Mouse (Mus musculus) intestine, embryonic 16.5 days (tissue): ENCODE results near the gene Ttll11. TPM values are rescaled to one million over a fixed set of nuclear protein-coding genes. Genes with fewer than 3 reads are reported as not detected.

Experiments used
- ATAC-seq: fragments of 200-750 bp; cut with Nextera tagmentation; 2 replicates; pipeline ENCODE4 v1.8.0; 2017; ENCODE audit warnings: moderate TSS enrichment, moderate library complexity
- H3K27ac ChIP-seq: fragments of 300-500 bp; sonication (generic); 2 replicates; pipeline ENCODE4 v1.5.1; 2014; ENCODE audit warnings: mild to moderate bottlenecking, low read length
- H3K27me3 ChIP-seq: fragments of 300-500 bp; sonication (generic); replicated peaks from 2 replicates; pipeline ENCODE4 v1.6.1; 2014; ENCODE audit warnings: low read length, control low read depth, mixed read lengths; ENCODE audit not compliant: control insufficient read depth, insufficient read depth
- H3K36me3 ChIP-seq: fragments of 300-500 bp; sonication (generic); 2 replicates; pipeline ENCODE4 v1.6.1; 2014; ENCODE audit warnings: low read length, control low read depth; ENCODE audit not compliant: control insufficient read depth, insufficient read depth
- H3K4me1 ChIP-seq: fragments of 300-500 bp; sonication (generic); 2 replicates; pipeline ENCODE4 v1.6.1; 2014; ENCODE audit warnings: low read length, control low read depth, mixed read lengths; ENCODE audit not compliant: control insufficient read depth, insufficient read depth
- H3K4me2 ChIP-seq: fragments of 300-500 bp; sonication (generic); 2 replicates; pipeline ENCODE4 v1.6.1; 2014; ENCODE audit warnings: low read depth, low read length, control low read depth
- H3K4me3 ChIP-seq: fragments of 300-500 bp; sonication (generic); 2 replicates; pipeline ENCODE4 v1.5.1; 2014; ENCODE audit warnings: mild to moderate bottlenecking, low read length
- H3K9ac ChIP-seq: fragments of 300-500 bp; sonication (generic); 2 replicates; pipeline ENCODE4 v1.6.1; 2014; ENCODE audit warnings: low read depth, low read length
- H3K9me3 ChIP-seq: fragments of 300-500 bp; sonication (generic); 2 replicates; pipeline ENCODE4 v1.6.1; 2016; ENCODE audit warnings: low read length, control low read depth; ENCODE audit not compliant: control insufficient read depth
- WGBS: fragments of 180-500 bp; shearing (Covaris S2); extraction: QIAGEN DNeasy Blood & Tissue Kit; methylation state at CpG from one replicate; pipeline ENCODE4 v1.1.7; 2014; 5-methylcytosine and 5-hydroxymethylcytosine counted together
- polyA plus RNA-seq: library from polyadenylated mRNA; unstranded; fragments of >200 nt; fragmentation: Nextera tagmentation; extraction: Ambion mirVana; gene quantifications from 2 replicates; pipeline ENCODE4 v1.2.1, GENCODE M21; 2015

Ttll11 gene
- polyA plus RNA-seq, 1 experiment from 2014 or later: 0.10 TPM

DNA sequence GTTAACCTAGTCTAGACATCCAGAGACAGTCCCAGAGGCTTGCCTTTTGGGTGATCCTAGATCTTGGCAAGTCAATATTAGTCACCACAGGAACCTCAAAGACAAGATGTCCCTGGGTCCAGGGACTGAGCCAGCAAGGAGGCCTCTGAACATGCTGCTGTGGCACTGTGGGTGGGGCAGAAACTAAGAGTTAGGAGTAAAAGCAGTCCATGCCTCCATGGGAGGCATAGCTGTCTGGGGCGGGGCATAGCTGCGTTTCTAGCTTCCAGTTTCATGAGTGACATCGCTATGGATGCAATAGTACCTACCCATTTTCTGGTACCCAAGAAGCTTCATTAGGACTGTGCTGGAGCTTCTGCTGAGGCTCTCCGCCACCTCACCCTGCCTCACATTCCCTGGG is 99.8 kb downstream of the Ttll11 start:
- WGBS: 81% methylated on average over 4 of the region's 4 CpGs
- H3K27ac ChIP-seq: peak overlapping the region; percentile 35
- ATAC-seq: peak; percentile 64

DNA sequence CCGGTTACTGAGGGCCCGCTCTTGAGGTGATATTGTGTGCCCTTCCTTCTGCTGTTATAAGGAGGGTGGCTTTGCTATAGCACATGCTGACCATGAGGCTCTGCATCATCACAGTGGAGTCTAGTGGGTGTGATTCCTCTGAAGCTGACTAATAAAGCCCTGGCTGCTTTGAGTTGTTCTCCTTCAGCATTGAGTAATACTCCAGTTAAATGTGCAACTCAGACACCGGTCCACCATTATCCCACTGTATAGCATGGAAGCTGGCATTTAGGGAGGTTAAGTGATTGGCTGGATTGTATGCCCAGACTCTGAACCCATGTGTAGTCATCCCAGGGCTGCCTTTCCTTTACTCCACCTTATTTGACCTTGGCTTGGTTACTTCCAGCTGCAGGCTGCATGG is 101.2 kb downstream of the Ttll11 start:
- Histone ChIP-seq H3K27me3 (no peaks in the 10 kb centered on the region), H3K27ac (no peak overlapping the region), H3K9me3 (no peaks in the 10 kb centered on the region), H3K4me1 (no peaks in the 10 kb centered on the region), H3K9ac (no peak overlapping the region), H3K4me2 (no peak overlapping the region), H3K36me3 (no peaks in the 10 kb centered on the region), H3K4me3 (no peak overlapping the region)
- no peak for ATAC-seq
- WGBS: 97% methylated on average over 3 of the region's 3 CpGs

More for the DNA sequence above, 99.8 kb downstream of the Ttll11 start:
- Histone ChIP-seq H3K4me2 (no peak overlapping the region), H3K4me3 (no peak overlapping the region), H3K36me3 (no peaks in the 10 kb centered on the region), H3K4me1 (no peaks in the 10 kb centered on the region), H3K9ac (no peak overlapping the region), H3K9me3 (no peaks in the 10 kb centered on the region), H3K27me3 (no peaks in the 10 kb centered on the region)

DNA sequence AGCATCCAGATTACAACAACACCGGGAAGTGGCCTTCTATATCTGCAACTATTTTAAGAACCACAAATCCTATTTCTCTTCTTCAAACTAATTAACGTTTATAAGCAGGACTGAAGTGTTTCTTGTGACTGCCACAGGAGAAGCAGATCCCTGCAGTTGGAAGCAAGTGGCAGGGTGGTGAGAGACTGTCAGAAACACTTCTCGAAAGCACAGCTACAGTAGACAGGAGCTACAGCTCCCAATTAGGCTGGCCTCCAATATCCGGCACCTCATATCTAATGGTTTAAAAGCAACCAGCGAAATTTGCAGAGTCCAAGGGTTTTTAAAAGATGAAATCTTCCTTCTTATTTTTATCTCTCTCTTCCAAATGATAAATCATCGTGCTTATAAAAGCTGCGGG is 104.1 kb downstream of the Ttll11 start:
- Histone ChIP-seq H3K27ac (no peak overlapping the region), H3K9me3 (no peaks in the 10 kb centered on the region), H3K4me2 (no peak overlapping the region), H3K4me1 (no peaks in the 10 kb centered on the region), H3K36me3 (no peaks in the 10 kb centered on the region), H3K4me3 (no peak overlapping the region), H3K9ac (no peak overlapping the region), H3K27me3 (no peaks in the 10 kb centered on the region)
- ATAC-seq: no peak
- WGBS: 81% methylated on average over 7 of the region's 7 CpGs

DNA sequence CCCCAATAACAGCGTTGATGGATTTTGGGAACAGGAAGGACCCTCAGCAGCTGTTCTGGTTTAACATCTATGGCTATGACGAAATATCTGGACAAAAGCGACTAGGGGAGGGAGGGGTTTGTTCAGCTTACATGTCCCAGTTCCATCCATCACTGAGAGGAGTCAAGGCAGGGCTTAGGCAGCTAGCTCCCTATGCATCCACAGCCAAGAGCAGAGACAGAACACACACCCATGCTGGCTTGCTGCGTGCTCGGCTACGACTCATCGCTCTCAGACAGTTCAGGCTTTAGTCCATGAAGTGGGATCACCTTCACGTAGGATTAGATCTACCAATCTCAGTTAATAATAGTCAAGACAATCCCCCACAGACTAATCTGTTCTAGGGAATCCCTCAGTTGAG is 105.3 kb downstream of the Ttll11 start:
- Histone ChIP-seq H3K4me2 (no peak overlapping the region), H3K9ac (no peak overlapping the region), H3K4me3 (no peak overlapping the region), H3K27me3 (no peaks in the 10 kb centered on the region), H3K36me3 (no peaks in the 10 kb centered on the region), H3K9me3 (no peaks in the 10 kb centered on the region), H3K27ac (no peak overlapping the region), H3K4me1 (no peaks in the 10 kb centered on the region)
- WGBS: 74% methylated on average over 8 of the region's 8 CpGs
- no peak for ATAC-seq

DNA sequence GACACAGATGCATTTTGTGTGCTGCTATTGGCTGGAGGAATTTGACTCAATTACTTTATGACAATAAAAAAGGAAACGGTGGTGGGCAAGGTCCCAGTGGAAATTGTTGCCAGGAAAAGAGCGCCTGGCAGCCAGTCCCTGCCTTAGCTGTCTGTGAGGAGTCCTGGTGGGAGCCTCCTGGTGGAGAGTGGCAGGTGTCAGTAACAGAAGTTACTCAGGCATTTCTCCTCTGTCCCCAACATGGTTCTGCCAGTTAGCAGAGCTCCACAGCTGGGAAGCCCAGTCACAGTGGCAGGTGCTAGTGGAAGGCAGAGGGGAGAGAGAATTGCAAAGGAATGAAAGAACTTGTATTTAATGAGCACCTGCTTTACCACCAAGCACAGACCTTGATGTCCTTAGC is 110.5 kb downstream of the Ttll11 start:
- H3K36me3 ChIP-seq: no peaks in the 10 kb centered on the region
- H3K4me1 ChIP-seq: no peaks in the 10 kb centered on the region
- no peaks in the 10 kb centered on the region for H3K27me3 ChIP-seq
- H3K4me2 ChIP-seq: no peak overlapping the region
- no peak overlapping the region for H3K27ac ChIP-seq
- H3K9me3 ChIP-seq: no peaks in the 10 kb centered on the region
- no peak overlapping the region for H3K4me3 ChIP-seq
- no peak overlapping the region for H3K9ac ChIP-seq
- 46% methylated on average over 2 of the region's 2 CpGs for whole genome bisulfite sequencing
- ATAC-seq: no peak

DNA sequence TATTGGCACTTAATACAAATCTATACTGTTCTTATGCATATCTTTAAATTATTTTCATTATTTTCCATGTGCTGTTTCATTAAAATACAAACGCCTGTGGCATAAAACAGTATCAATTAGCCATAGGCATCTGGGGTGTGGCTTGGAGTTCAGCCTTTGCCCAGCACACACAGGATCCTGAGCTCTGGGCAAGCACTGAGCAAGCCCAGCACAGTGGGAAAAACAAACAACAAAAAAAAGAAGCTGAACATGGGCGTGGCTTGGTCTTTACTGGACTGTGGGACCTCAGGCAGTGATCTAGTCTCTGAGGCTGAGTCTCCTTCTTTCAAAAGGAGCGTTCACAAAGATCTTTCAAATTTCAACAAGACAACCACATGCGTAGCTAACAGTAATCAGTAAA is 116.4 kb downstream of the Ttll11 start:
- Histone ChIP-seq H3K4me2 (no peak overlapping the region), H3K9me3 (no peaks in the 10 kb centered on the region), H3K27ac (no peak overlapping the region), H3K4me3 (no peak overlapping the region), H3K27me3 (no peaks in the 10 kb centered on the region), H3K9ac (no peak overlapping the region), H3K36me3 (no peaks in the 10 kb centered on the region), H3K4me1 (no peaks in the 10 kb centered on the region)
- WGBS: 67% methylated on average over 4 of the region's 4 CpGs
- ATAC-seq: peak; percentile 88

DNA sequence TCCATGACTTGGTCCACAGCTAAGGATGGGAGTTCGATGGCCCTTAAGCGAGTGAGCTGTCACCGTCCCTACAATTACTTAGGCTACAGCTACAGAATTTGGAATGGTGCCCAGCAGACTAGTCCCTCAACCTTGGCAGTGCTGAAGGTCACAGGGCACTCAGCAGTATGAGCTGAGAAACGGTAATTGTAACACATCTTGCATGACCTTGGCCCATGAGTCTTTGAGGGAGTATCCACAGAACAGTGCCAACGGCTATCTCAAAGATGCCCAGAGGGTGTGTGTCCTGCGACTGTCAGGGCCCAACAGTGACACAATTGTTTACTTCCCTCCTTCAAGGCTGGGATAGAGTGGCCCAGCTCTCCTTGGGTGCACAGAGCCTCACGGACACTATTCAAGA is 118.5 kb downstream of the Ttll11 start:
- ATAC-seq: no peak
- Histone ChIP-seq H3K9me3 (no peaks in the 10 kb centered on the region), H3K4me3 (no peak overlapping the region), H3K9ac (no peak overlapping the region), H3K36me3 (no peaks in the 10 kb centered on the region), H3K4me2 (no peak overlapping the region), H3K27me3 (no peaks in the 10 kb centered on the region), H3K27ac (no peak overlapping the region), H3K4me1 (no peaks in the 10 kb centered on the region)
- 83% methylated on average over 7 of the region's 7 CpGs for WGBS

DNA sequence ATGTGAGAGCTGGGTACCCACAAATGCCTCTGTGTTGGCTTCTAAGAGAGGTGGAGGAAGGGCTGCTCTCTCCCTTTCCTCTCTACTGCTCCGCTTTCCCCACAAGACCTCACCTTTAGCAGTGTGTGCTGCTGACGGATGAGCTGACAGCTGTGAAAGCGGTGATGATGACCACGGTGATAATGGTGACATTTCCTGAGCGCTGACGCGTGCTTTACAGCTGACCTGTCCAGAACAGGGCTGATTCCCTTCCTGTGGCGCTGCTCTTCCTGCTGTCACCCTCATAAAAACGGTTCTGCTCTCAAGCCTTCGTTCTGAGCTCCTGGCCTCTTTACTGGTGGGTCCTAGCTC is 119.3 kb downstream of the Ttll11 start:
- Histone ChIP-seq H3K27me3 (no peaks in the 10 kb centered on the region), H3K27ac (no peak overlapping the region), H3K4me2 (no peak overlapping the region), H3K4me3 (no peak overlapping the region), H3K9me3 (no peaks in the 10 kb centered on the region), H3K4me1 (no peaks in the 10 kb centered on the region), H3K36me3 (no peaks in the 10 kb centered on the region), H3K9ac (no peak overlapping the region)
- ATAC-seq: no peak
- whole genome bisulfite sequencing: 50% methylated on average over 10 of the region's 10 CpGs

DNA sequence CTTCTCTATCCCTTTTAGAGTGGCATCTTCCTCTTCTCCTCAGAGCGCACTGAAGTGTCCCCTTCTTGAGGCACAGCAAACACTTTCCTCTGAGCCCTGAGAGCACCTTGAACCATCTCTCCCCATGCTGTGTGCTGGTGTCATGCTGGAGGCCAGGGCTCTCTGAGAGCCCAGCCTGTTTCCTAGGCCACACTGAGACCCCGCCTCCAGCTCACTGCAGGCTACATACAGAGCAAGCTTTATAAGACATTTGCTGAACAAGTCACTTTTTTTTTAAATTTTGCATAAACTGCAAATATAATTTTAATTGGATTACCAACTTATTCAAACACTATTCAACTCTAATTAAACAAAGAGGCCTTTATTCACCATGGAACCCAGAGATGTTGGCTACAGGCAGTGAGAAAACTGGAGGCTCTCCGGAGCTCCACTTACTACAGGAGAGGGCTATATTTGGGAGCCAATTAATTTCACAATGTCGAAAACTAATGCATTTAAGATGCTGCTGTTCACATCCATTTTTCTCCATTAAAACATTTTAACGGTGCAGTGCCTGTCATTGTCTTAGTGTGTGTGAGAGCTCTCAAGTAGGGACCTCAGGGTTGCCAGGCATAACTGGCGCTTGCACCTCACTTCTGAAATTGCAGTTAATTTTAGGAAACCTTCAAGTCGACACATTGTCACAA is 119.9 kb downstream of the Ttll11 start:
- no peak overlapping the region for H3K4me2 ChIP-seq
- no peak for ATAC-seq
- no peaks in the 10 kb centered on the region for H3K27me3 ChIP-seq
- no peak overlapping the region for H3K27ac ChIP-seq
- H3K4me3 ChIP-seq: no peak overlapping the region
- no peaks in the 10 kb centered on the region for H3K4me1 ChIP-seq
- 67% methylated on average over 7 of the region's 7 CpGs for WGBS
- H3K9ac ChIP-seq: no peak overlapping the region
- H3K36me3 ChIP-seq: no peaks in the 10 kb centered on the region
- no peaks in the 10 kb centered on the region for H3K9me3 ChIP-seq

DNA sequence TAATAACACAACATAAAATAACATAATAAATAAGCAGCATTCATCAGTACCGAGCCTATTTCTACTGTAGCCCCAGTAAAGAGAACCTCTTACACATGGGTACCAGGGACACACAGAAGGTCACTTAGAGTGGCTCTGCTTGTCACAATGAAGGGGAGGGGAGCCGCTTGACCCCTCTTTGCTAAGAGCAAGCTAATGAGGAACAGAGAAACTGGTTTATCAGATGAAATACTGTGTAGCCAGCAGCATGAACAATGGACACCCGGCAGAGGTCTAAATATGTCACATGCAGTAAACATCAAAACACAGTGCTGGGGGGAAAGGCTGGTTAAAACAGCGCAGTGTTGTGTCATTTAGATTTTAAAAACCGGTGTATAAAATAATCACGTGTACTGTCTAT is 121.4 kb downstream of the Ttll11 start:
- H3K4me1 ChIP-seq: no peaks in the 10 kb centered on the region
- H3K4me2 ChIP-seq: no peak overlapping the region
- no peaks in the 10 kb centered on the region for H3K9me3 ChIP-seq
- H3K27ac ChIP-seq: no peak overlapping the region
- no peaks in the 10 kb centered on the region for H3K27me3 ChIP-seq
- H3K9ac ChIP-seq: no peak overlapping the region
- H3K36me3 ChIP-seq: no peaks in the 10 kb centered on the region
- no peak for ATAC-seq
- no peak overlapping the region for H3K4me3 ChIP-seq
- WGBS: 70% methylated on average over 6 of the region's 6 CpGs
